Mouse (Mus musculus) right cerebral cortex, adult 18-20 months (tissue): ENCODE results near the gene Rabep1.

Source experiments
- DNase-seq: peaks from one replicate; pipeline ENCODE4 v3.0.0; 2022; ENCODE audit warnings: mixed read lengths

Gene Rabep1

GRCm38 (mm10) chr11:70980751-70981510 lies 136.4 kb downstream of the Rabep1 start:
- no peak for DNase-seq

- no peak for DNase-seq
These were observed 137.5 kb downstream of the Rabep1 start for GRCm38 (mm10) chr11:70982030-70982429.

GRCm38 (mm10) chr11:70982557-70983228 lies 138.1 kb downstream of the Rabep1 start, which contains the start of gene C1qbp:
Gene C1qbp (minus strand): TSS chr11:70983026.
- DNase-seq = peak; percentile 95
